Mouse (Mus musculus): ENCODE data around the gene Gm44503.

The Gm44503 gene

DNA sequence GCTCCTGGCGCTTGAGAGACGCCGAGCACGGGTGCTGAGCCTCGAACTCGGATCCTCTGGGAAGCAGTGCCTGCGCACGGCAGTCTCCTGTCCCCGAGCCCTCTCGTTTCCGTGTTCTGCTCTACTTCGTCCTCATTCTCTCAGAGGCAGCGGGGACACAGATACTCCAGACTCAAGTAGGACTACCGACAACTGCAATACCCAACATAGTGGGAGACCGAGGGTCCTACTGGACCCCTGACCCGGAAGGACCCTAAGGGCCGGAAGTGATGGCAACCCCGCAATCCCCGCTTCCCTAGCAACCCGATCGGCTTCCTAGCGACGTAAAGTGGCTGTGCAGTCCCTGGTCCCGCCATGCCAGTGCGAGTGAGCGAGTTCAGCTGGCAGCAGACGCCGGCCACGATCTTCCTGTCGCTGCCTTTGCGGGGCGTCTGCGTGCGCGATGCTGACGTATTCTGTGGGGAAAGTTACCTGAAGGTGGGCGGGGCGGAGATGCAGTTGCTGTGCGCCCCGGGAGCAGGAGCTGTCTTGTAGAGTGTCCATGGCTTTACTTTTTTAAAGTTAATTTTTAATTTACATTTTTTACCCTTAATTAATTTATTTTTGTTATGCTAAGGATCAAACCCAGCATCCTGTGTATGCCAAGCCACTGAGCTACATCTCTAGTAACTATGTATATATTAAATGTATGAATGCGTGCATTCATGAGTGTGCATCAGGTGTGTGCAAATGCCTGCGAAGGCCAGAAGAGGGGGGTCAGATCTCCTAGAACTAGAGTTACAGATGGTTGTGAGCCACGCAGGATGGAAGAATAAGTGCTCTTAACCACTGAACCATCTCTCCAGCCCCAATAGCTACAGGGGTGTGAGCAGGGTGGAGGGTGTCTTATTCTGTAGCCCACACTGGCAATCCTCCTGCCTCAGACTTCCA, at the start of gene Gm44503, which contains the start of gene Dyx1c1:
TSS of gene Gm44503 (plus strand) at position 332 of the 930 bp plus-strand sequence.
TSS of gene Dyx1c1 (plus strand) at position 265 of the 930 bp plus-strand sequence.
- DNase-seq (ENCODE audit: low spot score): peak; percentile 82

DNA sequence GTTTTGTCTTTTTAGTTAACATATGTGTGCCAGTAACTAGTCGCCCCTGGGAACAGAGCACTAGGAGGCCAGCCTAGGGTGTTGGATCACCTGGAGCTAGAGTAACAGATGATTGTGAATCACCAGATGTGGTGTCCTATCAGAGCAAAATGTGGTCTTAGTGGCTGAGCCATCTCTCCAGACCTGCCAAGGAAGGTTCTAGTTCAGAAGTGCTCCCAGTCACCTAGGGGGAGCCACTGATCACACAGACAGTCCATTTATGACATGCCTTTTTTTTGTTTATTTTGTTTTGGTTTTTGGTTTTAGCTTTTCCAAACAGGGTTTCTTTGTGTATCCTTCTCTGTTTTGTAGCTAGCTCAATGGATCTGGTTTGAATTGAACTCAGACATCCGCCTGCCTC, 47.3 kb upstream of the Gm44503 start:
- no peak for DNase-seq (ENCODE audit: low spot score)

DNA sequence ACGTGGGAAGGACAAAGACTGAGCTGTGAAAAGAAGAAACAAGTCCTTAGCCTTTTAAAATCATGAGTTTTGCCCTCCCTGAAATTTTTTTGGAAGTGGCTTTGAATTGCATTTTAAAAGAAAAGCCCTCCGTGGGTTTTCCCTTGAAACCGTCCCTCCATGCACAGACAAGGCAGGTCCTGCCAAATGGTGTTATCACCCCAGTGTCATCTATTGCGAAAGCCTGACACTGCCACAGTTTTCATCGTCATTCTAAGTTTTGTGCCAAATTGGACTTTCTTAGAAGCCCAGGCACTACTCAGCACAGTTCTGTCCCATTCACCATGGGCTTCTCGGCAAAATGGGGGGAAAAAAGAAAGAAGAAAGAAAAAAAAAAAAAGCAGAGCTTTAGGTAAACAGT, 45.1 kb upstream of the Gm44503 start:
- DNase-seq (ENCODE audit: low spot score): no peak

DNA sequence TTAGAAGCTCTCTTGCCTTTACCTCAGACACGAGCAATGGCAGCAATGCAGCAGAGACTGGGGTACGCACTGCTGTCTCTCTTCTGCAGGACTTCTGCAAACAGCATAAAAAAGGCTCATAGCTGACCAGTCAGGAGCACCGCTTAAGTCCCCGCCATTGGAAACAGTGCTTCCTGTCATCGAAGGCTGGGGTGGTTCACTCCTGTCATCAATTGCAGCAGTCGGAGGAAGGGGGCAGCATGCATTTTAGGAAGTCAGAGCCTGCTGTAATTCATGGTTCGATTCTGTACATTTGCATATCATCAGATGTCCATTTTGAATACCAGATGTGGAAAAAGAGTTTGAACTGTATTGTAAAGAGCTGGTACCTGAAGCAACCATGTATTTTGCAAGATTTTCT, 42.9 kb upstream of the Gm44503 start:
- DNase-seq (ENCODE audit: low spot score): no peak

DNA sequence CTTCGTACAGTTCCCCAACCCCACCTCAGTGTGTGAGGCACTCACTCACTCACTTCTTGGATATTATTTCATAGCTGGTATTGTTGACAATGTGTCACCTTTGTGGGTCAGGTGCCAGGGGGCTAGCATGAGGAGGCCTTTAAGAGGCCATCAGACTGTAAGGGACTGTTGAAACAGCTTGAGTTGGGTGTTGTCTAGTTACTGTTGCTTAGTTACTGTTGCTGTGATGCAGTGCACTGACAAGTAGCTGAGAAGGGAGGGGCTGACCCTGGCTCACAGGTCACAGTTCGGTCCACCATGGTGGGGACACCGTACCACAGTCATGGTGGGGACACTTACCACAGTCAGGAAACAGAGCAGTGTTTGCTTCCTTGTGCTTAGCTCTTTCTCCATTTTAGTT, 35.6 kb upstream of the Gm44503 start:
- DNase-seq (ENCODE audit: low spot score): no peak

DNA sequence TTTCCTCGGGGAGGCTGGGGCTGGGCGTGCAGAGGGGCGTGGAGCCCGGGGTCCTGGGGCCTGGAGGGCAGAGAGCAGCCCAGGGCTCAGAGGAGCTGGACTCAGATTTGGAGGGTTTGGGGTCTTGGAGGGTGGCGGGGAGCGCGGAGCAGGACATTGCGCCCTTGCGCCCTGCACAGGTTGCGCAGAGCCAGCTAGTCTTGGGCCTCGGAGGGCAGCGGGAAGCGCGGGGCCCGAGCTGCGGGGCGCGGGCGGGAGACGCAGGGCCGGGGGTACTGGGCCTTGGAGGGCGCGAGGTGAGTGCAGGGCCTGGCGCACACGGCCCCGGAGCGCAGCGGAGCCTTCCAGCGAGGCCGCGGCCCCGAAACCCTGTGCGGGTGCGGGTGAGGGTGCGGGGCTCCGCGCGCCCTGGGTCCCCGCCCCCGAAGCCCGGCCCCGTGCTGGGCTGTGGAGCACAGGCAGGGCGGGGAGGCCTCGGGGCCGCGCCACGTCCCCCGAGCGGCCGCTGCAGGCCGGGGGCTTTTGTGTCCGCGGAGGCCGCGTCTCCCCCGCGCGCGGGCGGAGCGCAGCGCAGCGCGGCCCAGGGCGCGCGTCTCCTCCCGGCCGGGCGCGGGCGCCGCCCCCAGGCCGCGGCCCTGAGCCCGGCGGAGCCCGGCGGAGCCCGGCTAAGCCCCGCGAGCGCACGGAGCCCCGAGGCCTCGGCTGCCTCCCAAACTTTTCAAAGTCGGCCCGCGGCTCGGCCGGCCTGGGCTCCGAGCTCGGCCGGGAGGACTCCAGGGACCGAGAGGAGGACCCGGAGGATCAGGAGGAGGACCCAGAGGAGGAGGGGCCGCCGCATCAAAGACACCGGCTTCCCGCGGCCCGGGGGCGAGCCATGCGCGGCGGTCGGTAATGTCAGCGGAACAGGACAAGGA, 33.4 kb upstream of the Gm44503 start, which contains the start of gene Pygo1:
TSS of gene Pygo1 (plus strand) at position 625 of the 914 bp plus-strand sequence.
- DNase-seq (ENCODE audit: low spot score): peak; percentile 66

DNA sequence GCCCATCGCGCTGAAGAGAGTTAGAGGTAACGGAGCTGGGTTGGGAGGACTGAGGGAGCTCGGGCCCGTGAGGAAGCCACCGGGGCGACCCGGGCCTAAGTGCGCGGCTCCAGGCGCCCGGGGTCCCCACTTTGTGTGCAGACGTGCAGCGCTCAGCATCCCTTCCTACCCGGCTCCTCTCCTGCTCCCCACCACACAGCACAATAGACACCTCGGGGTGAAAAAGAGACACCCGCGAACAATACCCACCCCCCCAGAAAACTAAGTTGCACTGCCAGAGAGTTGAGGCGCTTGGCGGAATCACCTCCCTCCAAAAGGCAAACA, 32.8 kb upstream of the Gm44503 start:
- DNase-seq (ENCODE audit: low spot score): no peak

DNA sequence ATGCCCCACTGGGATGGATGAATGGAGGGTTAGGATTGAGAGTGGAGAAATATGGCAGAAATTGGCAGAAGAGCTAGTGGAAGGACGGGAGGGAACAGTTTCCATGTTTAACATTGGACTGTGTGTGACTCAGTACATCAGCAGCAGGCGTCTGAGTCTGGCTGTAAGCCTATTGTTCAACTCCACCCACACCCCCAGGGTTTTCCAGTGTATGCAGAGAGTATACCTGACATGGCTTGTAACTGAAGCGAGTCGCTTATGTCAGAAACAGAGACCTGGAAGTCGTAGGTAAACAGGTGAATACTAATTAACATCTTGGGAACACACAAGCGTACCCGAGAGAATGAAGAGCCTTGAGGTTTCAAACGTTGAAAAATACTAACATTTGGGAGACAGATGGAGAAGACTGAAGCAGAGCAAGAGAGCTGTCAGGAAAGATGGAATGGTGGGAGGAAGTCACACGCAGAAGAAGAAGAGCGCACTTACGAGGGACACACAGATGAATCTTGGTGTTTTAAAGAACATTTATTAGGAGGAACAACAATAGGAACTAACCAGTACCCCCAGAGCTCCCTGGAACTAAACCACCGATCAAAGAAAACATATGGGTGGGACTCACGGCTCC, 27.4 kb upstream of the Gm44503 start:
- DNase-seq (ENCODE audit: low spot score): no peak

DNA sequence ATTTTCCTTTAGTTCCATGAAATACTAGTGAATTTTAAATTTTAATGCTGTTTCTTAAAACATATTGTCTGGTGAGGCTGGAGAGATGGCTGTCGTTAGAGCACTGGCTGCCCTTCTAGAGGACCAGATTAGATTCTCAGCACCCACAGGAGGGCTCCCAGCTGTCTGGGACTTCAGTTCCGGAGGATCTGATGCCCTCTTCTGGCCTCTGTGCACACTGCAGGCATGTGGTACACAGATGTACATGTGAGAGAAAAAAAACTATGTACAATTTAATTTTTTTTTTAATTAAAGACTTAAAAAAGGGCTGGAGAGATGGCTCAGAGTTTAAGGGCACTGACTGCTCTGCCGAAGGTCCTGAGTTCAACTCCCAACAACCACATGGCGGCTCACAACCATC, 23.3 kb upstream of the Gm44503 start:
- no peak for DNase-seq (ENCODE audit: low spot score)

DNA sequence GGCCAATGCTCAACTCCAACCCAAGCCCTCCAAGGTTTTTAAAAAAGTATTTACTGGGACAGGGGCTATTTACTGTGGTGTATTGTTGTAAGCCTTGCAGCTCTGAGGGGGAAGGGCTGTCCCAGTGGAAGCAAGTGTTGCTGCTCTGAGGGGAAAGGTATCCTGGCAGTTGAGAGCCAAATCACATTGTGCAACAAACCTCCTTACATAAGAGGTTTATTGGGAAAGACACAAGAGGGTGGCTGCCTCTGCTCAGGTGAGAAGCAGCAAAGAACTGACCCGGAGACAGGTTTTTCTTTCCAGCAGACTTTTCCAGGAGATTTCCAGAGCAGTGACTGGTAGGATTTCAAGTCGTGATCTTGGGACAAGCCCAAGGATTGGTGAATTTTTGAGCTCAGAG, 22.4 kb upstream of the Gm44503 start:
- no peak for DNase-seq (ENCODE audit: low spot score)

DNA sequence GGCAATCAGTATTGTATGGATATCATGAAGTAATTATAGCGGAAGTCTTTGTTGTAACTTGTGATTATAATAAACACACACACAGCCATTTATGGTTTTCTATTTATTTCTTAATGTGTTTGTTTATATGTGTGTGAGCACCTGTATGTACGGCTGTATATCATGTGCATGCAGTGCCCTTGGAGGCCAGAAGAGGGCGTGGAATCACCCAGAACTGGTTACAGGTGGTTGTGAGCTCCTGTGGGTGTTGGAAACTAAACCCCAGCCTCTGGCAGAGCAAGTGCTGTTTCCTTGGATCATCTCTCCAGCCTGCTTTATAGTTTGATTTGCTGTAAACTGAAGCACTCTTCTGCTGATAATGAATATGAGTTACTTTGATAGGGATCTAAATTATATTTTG, 15.2 kb upstream of the Gm44503 start:
- DNase-seq (ENCODE audit: low spot score): no peak

DNA sequence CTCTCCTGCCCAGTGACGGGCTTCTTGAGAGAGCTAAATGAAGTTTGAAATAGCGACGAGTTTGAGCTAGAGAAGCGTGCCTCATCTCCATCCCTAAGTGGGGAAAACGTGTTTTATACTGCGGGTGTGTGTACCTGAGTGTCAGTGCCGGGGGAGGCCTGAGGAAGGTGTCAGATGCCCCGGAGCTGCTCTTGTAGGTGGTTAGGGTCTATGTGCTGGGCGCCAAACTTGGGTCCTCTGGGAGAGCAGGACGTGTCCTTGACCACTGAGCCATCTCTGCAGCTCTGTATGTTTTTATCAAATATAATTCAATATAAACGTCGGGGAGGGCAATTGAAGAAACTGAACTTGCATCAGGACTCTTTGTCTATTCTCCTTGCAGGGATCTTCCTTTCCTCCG, 14.4 kb upstream of the Gm44503 start:
- DNase-seq (ENCODE audit: low spot score): no peak

DNA sequence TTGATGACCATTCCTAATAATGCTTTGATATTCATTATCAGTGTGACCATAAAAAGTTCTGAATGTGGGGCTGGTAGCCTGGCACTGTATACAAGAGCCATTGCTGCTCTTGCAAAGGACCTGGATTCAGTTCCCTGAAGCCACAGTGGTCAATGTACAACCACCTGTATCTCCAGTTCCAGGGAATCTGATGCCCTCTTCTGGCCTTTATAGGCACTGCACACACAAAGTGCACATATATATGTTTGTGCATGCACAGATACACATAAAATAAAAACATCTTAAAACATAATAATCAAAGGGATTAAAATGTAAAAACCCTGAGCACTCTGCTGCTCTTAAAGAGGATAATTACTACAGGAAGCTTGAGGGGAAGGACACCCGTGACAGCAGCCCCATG, 11.6 kb upstream of the Gm44503 start:
- DNase-seq (ENCODE audit: low spot score): no peak

DNA sequence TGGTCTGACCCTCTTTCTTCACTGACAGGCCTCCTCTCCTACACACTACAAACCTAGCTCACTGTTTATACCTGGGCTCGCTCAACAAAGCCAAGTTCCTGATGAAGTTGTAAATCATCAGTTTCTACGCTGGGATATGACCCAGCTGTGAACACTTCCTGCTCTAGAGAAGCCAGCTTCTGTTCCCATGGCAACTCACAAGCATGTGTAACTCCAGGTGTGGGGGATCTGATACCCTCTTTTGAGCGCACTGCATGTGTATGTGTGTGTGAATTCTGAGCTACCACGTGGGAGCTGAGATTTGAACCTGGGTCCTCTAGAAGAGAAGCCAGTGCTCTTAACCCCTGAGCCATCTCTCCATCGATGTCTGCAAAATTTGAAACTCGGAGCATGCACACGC, 9.1 kb upstream of the Gm44503 start:
- no peak for DNase-seq (ENCODE audit: low spot score)

DNA sequence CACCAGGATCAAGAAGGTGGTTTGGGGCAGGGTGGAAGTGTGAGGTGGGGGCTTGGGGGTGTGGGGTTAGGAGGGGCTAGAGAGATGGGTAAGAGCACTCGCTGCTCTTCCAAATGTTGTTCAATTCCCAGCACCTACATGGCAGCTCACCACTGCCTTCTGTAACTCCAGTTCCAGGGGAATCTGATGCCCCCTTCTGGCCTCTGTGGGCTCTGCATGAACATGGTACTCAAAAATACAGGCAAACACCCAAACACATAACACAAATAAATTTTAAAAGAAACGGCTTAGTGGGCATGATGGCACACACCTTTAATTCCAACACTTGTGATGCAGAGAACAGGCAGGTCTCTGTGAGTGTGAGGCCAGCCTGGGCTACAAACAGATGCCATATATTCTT, 3.9 kb upstream of the Gm44503 start:
- DNase-seq (ENCODE audit: low spot score): no peak

DNA sequence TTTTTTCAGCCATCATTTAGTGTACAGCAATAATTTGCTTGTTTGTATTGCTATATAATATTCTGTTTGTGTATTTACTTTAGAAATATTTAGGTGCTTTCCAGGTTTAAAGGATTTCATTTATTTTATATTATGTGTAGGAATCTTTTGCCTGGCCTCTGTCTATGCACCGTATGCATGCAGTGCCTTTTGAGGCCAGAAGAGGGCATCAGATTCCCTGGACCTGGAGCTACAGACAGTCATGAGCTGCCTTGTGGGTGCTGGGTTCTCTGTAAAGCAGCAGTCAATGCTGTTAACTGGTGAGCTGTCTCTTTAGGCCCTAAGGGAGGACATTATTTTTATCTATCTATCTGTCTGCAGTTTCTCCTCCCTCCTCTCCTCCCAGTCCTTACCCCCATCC, 3.1 kb upstream of the Gm44503 start:
- no peak for DNase-seq (ENCODE audit: low spot score)

DNA sequence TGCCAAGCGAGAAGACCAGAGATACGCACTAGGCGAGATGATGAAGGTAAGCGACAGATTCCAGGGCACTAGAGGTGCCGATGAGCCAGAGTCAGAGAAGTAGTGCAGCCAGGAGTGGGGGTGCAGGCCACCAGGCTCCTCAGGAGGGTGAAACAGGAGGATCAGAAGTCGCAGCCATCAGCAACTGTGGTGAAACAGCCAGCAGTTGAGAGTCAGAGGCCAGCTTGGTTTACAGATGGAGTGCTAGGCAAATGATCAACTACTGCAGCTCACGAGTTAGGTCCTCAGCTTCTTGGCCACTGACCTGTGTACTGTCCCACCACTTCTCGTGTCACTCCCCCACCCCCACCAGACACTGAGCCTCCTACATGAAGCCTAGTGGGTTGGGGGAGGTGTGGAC, 2.7 kb downstream of the Gm44503 start:
- DNase-seq (ENCODE audit: low spot score): no peak

DNA sequence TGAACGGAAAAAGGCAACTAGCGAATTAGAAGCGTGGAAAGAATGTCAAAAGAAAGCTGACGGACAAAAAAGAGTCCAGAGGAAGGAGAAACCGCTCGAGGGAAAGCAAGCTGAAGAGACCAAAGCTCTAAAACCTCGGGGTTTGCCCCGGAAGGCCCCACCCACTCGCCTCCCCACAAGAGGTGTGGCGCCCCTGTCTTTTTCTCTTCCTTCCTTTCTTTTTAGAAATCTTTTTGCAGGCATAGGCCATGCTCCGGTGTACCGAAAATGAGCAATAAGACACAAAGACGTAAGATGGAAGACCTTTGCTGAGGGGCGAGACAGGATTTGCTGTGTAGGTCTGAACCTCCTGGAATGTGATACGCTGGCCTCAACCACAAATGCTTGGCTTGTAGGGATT, 3.3 kb downstream of the Gm44503 start:
- no peak for DNase-seq (ENCODE audit: low spot score)

DNA sequence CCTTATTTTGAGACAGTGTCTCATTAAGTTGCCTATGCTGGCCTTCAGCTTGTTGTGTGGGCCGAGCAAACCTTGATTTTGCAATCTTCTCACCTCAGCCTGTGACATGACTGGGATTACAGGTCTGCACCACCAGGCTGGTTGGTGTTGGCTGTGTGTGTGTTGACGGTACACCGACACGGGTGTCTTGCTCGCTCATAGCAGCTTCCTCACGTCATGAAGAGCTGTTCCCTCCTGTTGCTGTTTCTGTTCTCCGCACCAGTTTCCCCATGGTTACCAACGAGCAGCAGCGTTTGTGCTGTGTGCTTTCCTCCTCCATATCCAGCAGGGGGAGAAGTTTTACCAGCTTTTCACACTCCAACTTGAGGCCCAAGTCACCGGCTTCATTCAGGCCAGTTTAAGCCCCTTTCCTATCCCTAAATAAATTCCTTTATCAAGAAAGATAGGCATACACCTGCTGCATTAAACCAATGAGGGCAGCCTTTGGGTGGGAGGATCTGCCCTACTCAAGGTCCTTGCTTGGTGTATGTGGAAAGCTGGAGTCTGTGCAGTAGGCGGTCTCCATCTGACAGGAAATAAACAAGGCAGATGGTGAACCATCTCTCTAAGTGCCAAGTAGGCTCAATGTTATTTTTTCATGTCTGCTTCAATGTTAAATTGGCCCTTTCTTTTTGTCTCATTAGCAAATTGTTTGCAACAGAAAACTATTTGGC, 9.9 kb downstream of the Gm44503 start:
- DNase-seq (ENCODE audit: low spot score): no peak

DNA sequence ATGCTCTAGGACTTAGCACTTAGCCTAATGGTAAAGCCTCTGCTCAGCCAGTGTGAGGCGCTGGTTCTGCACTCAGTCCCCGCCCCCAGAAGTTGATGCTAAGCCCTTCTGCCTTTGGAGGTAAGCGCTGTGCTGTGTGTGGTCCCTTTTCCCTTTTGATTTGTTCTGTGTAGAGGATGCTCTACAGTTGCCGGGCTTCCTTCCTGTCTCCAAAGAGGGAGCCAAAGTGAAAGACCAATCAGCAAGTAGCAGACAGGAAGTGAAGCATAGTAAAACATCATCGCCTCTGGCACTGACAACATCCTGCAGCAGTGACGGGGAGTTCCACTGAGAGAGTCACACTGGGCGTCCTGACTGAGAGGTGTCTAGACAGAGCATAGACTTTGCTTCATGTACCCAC, 11.2 kb downstream of the Gm44503 start:
- DNase-seq (ENCODE audit: low spot score): no peak

DNA sequence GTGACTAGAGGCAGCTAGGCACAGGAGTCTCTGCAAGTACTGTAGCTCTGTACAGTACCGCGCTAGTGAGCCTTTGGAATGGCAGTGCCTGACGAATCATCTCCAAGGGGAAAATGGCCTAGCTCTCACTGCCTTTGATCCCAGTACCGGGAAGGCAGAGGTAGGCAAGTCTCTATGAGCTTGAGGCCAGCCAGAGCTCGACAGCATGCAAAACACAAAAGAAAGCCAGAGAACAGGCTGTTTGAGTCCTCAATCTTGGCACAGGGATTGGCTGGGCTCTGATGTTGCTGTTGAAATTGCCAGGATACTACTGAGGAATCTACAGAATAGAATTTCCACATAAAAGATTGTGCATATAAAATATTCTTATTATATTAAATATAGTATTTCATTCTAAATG, 13.8 kb downstream of the Gm44503 start:
- no peak for DNase-seq (ENCODE audit: low spot score)

DNA sequence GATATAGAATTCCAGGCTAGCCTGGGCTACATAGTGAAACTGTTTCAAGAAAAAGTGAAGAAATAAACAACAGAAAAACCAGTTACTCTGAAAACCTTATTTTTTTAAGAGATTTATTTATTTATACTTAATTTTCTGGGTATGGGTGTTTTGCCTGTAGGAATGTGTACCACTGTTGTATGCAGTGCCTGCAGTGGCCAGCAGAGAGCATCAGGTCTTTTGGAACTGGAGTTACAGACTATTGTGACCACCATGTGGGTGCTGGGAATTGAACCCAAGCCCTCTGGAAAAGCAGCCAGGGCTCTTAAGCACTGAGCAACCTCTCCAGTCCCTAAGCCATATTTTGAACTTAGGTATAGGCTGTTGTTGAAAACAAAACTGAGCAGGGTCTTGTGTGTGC, 14.3 kb downstream of the Gm44503 start:
- DNase-seq (ENCODE audit: low spot score): no peak

Data from testis, postnatal 14 days (tissue).